Mouse (Mus musculus): ENCODE data around the gene Daglb.

GRCm38 (mm10) chr5:143555233-143555632, 90.8 kb downstream of the Daglb start:
- no peak for TF ChIP-seq MAFK (IDR thresholded peaks at IDR 0.05; ENCODE audit: insufficient read depth, low read depth, low read length)
- no peak for TF ChIP-seq ZC3H11A (IDR thresholded peaks at IDR 0.05; ENCODE audit: borderline replicate concordance, low read depth, low read length)
- TF ChIP-seq HCFC1 (IDR thresholded peaks at IDR 0.05; ENCODE audit: borderline replicate concordance, insufficient read depth, low read length): no peak
- TF ChIP-seq CHD2 (IDR thresholded peaks at IDR 0.05; ENCODE audit: low read depth, low read length): no peak

Data from ES-E14 (cell line).